Mouse (Mus musculus): ENCODE measurements at regions not wholly inside any gene's neighbourhood (a gene's known extent, or its start where the extent isn't known, plus 50 kb on each side); places are given as distances from the start of the nearest gene placed in this dataset.

DNA sequence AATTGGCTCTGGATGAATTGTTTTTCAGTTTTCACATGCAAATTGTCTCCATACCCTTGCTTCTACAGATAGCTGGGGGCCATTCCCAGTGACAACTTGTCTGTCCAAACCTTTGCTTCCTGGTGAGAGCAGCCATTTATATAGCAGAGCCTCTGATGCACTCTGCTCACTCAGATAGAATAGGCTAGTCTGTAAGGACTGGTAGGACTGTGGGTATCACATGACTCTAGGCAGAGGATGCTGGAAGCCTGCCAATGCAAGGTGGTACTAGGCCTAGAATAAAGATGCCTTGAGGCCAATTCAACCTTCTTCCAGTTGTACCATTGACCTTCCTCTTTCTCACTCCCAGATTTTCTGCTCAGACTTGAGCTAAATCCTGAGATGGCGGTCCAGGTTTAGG, 188.2 kb upstream of the Ntm start:
- TF ChIP-seq ZNF384 (IDR thresholded peaks at IDR 0.05; ENCODE audit: low read depth, low read length) (no peak), CHD2 (IDR thresholded peaks at IDR 0.05; ENCODE audit: low read depth, low read length) (no peak), ZC3H11A (IDR thresholded peaks at IDR 0.05; ENCODE audit: borderline replicate concordance, low read depth, low read length) (no peak), MAFK (IDR thresholded peaks at IDR 0.05; ENCODE audit: insufficient read depth, low read depth, low read length) (no peak)

All from ES-E14 (cell line).